Mouse (Mus musculus) bone marrow macrophage, adult 2 months (primary cell): ENCODE measurements at regions not wholly inside any gene's neighbourhood (a gene's known extent, or its start where the extent isn't known, plus 50 kb on each side); places are given as distances from the start of the nearest gene placed in this dataset.

Source experiments
- CTCF ChIP-seq: IDR thresholded peaks from 2 replicates; pipeline ENCODE4 v1.5.1; 2012; ENCODE audit warnings: low read depth, mild to moderate bottlenecking, low read length, moderate library complexity
- POLR2A ChIP-seq: IDR thresholded peaks from 2 replicates; pipeline ENCODE4 v1.6.1; 2012; ENCODE audit warnings: mild to moderate bottlenecking, low read depth, low read length, borderline replicate concordance

DNA sequence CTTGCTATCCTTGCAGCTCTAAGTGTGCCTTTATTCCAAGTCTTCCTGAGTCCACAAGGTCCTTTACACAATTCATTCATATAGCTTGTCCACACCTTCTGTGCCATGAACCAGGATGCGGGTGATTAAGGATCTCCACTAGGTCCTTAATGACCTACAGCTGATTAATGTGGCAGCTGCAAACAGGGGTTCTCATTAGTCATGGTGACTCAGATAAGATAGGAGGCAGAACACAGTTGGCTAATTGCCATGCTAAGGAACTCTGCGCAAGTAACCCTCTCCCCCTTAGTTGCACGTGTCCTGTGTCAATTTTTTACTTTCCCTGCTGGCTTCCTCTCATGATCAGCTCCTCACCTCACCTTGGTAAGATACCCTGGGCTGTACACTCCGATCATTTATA is 139.7 kb upstream of the Egflam start:
- TF ChIP-seq CTCF (no peak), POLR2A (no peak)
